Mouse (Mus musculus): ENCODE measurements around the gene Gm10073. TPM values are rescaled to one million over a fixed set of nuclear protein-coding genes. Genes with fewer than 3 reads are reported as not detected.

The Gm10073 gene
- total and polyA plus RNA-seq, 2 experiments = 12.4 to 64.6 TPM

- Histone ChIP-seq H3K4me1 (ENCODE audit: control insufficient read depth, insufficient read depth, low read length) (peaks cover 6% of the 10 kb centered on the region; the same call in 1 of the 2 replicates), H3K79me2 (ENCODE audit: control insufficient read depth, insufficient read depth, low read length) (peaks cover 4% of the 10 kb centered on the region; the same call in 1 of the 2 replicates), H3K9ac (ENCODE audit: low read depth, low read length) (no peak overlapping the region), H3K4me3 (ENCODE audit: insufficient read depth, low read depth, low read length) (no peak overlapping the region), H3K36me3 (ENCODE audit: control insufficient read depth, insufficient read depth, low read length) (no peaks in the 10 kb centered on the region), H3K27ac (replicated peaks; ENCODE audit: insufficient read depth, low read depth, low read length) (no peak overlapping the region), H3K27me3 (ENCODE audit: control insufficient read depth, insufficient read depth, low read length) (no peaks in the 10 kb centered on the region)
- TF ChIP-seq POLR2A (IDR thresholded peaks at IDR 0.05; ENCODE audit: extremely low read depth, insufficient read depth, low read length) = no peak
- TF ChIP-seq CTCF (IDR thresholded peaks at IDR 0.05; ENCODE audit: low read depth, low read length) = no peak
- no peak for DNase-seq (ENCODE audit: extremely low read depth, low read depth, low spot score)
- WGBS = 68% methylated on average over 6 of the region's 6 CpGs
These were observed 43.9 kb upstream of the Gm10073 start for GRCm38 (mm10) chr8:106617196-106617595.

GRCm38 (mm10) chr8:106616679-106617078, 43.4 kb upstream of the Gm10073 start:
- Histone ChIP-seq H3K27ac (replicated peaks; ENCODE audit: insufficient read depth, low read depth, low read length) (no peak overlapping the region), H3K9ac (ENCODE audit: low read depth, low read length) (no peak overlapping the region), H3K4me3 (ENCODE audit: insufficient read depth, low read depth, low read length) (no peak overlapping the region), H3K4me1 (ENCODE audit: control insufficient read depth, insufficient read depth, low read length) (peaks cover 6% of the 10 kb centered on the region; the same call in 1 of the 2 replicates), H3K36me3 (ENCODE audit: control insufficient read depth, insufficient read depth, low read length) (no peaks in the 10 kb centered on the region), H3K79me2 (ENCODE audit: control insufficient read depth, insufficient read depth, low read length) (peaks cover 4% of the 10 kb centered on the region; the same call in 1 of the 2 replicates), H3K27me3 (ENCODE audit: control insufficient read depth, insufficient read depth, low read length) (no peaks in the 10 kb centered on the region)
- no peak for DNase-seq (ENCODE audit: extremely low read depth, low read depth, low spot score)
- TF ChIP-seq POLR2A (IDR thresholded peaks at IDR 0.05; ENCODE audit: extremely low read depth, insufficient read depth, low read length) (no peak), CTCF (IDR thresholded peaks at IDR 0.05; ENCODE audit: low read depth, low read length) (no peak)
- 70% methylated on average over 4 of the region's 4 CpGs for WGBS

GRCm38 (mm10) chr8:106615661-106616299, 42.5 kb upstream of the Gm10073 start:
- TF ChIP-seq POLR2A (IDR thresholded peaks at IDR 0.05; ENCODE audit: extremely low read depth, insufficient read depth, low read length) = no peak
- TF ChIP-seq CTCF (IDR thresholded peaks at IDR 0.05; ENCODE audit: low read depth, low read length) = no peak
- WGBS = 71% methylated on average over 10 of the region's 10 CpGs
- no peak overlapping the region for H3K9ac ChIP-seq (ENCODE audit: low read depth, low read length)
- H3K4me3 ChIP-seq (ENCODE audit: insufficient read depth, low read depth, low read length) = no peak overlapping the region
- peaks cover 9% of the 10 kb centered on the region; the same call in 1 of the 2 replicates for H3K4me1 ChIP-seq (ENCODE audit: control insufficient read depth, insufficient read depth, low read length)
- no peaks in the 10 kb centered on the region for H3K27me3 ChIP-seq (ENCODE audit: control insufficient read depth, insufficient read depth, low read length)
- no peak for DNase-seq (ENCODE audit: extremely low read depth, low read depth, low spot score)
- peaks cover 4% of the 10 kb centered on the region; the same call in 1 of the 2 replicates for H3K79me2 ChIP-seq (ENCODE audit: control insufficient read depth, insufficient read depth, low read length)
- no peaks in the 10 kb centered on the region for H3K36me3 ChIP-seq (ENCODE audit: control insufficient read depth, insufficient read depth, low read length)
- H3K27ac ChIP-seq (replicated peaks; ENCODE audit: insufficient read depth, low read depth, low read length) = no peak overlapping the region

GRCm38 (mm10) chr8:106614704-106615103, 41.4 kb upstream of the Gm10073 start:
- H3K79me2 ChIP-seq (ENCODE audit: control insufficient read depth, insufficient read depth, low read length) = peaks cover 4% of the 10 kb centered on the region; the same call in 1 of the 2 replicates
- no peaks in the 10 kb centered on the region for H3K36me3 ChIP-seq (ENCODE audit: control insufficient read depth, insufficient read depth, low read length)
- no peak overlapping the region for H3K9ac ChIP-seq (ENCODE audit: low read depth, low read length)
- no peaks in the 10 kb centered on the region for H3K27me3 ChIP-seq (ENCODE audit: control insufficient read depth, insufficient read depth, low read length)
- peaks cover 9% of the 10 kb centered on the region; the same call in 1 of the 2 replicates for H3K4me1 ChIP-seq (ENCODE audit: control insufficient read depth, insufficient read depth, low read length)
- DNase-seq (ENCODE audit: extremely low read depth, low read depth, low spot score) = no peak
- H3K4me3 ChIP-seq (ENCODE audit: insufficient read depth, low read depth, low read length) = no peak overlapping the region
- WGBS = 82% methylated on average over 5 of the region's 5 CpGs
- TF ChIP-seq POLR2A (IDR thresholded peaks at IDR 0.05; ENCODE audit: extremely low read depth, insufficient read depth, low read length) = no peak
- TF ChIP-seq CTCF (IDR thresholded peaks at IDR 0.05; ENCODE audit: low read depth, low read length) = no peak
- no peak overlapping the region for H3K27ac ChIP-seq (replicated peaks; ENCODE audit: insufficient read depth, low read depth, low read length)

- H3K27ac ChIP-seq (replicated peaks; ENCODE audit: insufficient read depth, low read depth, low read length) = no peak overlapping the region
- H3K27me3 ChIP-seq (ENCODE audit: control insufficient read depth, insufficient read depth, low read length) = no peaks in the 10 kb centered on the region
- WGBS = 43% methylated on average over 3 of the region's 3 CpGs
- no peaks in the 10 kb centered on the region for H3K36me3 ChIP-seq (ENCODE audit: control insufficient read depth, insufficient read depth, low read length)
- DNase-seq (ENCODE audit: extremely low read depth, low read depth, low spot score) = no peak
- no peak overlapping the region for H3K9ac ChIP-seq (ENCODE audit: low read depth, low read length)
- H3K4me1 ChIP-seq (ENCODE audit: control insufficient read depth, insufficient read depth, low read length) = peaks cover 9% of the 10 kb centered on the region; the same call in 1 of the 2 replicates
- H3K79me2 ChIP-seq (ENCODE audit: control insufficient read depth, insufficient read depth, low read length) = peaks cover 6% of the 10 kb centered on the region; the same call in 1 of the 2 replicates
- H3K4me3 ChIP-seq (ENCODE audit: insufficient read depth, low read depth, low read length) = no peak overlapping the region
- no peak for TF ChIP-seq CTCF (IDR thresholded peaks at IDR 0.05; ENCODE audit: low read depth, low read length)
- no peak for TF ChIP-seq POLR2A (IDR thresholded peaks at IDR 0.05; ENCODE audit: extremely low read depth, insufficient read depth, low read length)
These were observed 38.8 kb upstream of the Gm10073 start for GRCm38 (mm10) chr8:106612047-106612446.

Measured in liver, adult 2 months (tissue).